Mouse (Mus musculus) c-Kit-positive CD71-positive TER-119-negative erythroid progenitor cells, embryonic 14.5 days (primary cell): ENCODE results near the gene Tfap4.

Source experiments
- DNase-seq: peaks from one replicate; pipeline ENCODE4 v3.0.0-alpha.2; 2013; ENCODE audit warnings: low read depth

The Tfap4 gene

GRCm38 (mm10) chr16:4520673-4521072, 39.0 kb downstream of the Tfap4 start:
- no peak for DNase-seq

GRCm38 (mm10) chr16:4519825-4520224, 39.8 kb downstream of the Tfap4 start:
- no peak for DNase-seq

DNA sequence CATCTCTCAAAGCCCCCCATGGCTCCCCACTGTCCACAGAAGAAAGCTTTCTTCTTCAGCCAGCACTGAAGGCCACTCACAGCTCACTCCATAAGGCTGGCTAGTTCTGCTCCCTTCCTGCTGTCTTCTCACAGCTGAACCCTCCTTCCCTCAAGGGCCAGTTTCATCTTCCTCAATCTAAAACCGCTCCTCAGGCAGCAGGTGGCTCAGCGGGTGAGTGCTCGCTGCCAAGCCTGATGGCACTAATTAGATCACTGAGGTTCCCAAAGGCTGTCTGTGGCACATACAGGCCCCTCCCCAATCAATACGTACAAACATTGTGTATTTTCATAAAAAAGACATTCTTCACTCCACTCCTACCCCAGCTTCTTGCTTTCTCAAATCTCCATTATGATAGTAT, 40.5 kb downstream of the Tfap4 start:
- DNase-seq: no peak

DNA sequence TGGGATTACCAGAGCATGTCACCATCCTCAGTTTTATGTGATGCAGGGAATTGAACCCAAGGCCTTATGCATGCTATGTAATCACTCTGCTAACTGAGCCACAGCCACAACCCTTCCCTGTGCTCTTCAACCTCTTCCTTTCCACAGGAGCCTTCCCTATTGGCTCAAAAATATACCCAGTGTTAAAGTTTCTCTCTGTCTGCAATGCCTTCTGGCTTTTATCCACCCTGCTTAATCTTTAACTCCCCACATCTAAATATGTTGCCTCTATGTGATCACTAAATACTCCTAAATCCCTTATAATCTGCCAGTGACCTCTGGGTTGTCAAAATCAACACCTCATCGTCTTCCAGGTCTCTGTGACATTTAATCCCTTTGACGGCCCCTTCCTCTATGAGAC, 41.7 kb downstream of the Tfap4 start:
- DNase-seq: no peak

GRCm38 (mm10) chr16:4514383-4514782, 45.3 kb downstream of the Tfap4 start:
- no peak for DNase-seq

- DNase-seq: no peak
Observed at GRCm38 (mm10) chr16:4512661-4513438, 46.8 kb downstream of the Tfap4 start.

- no peak for DNase-seq
Observed at GRCm38 (mm10) chr16:4511371-4511770, 48.3 kb downstream of the Tfap4 start.

GRCm38 (mm10) chr16:4506181-4506580, 53.5 kb downstream of the Tfap4 start:
- no peak for DNase-seq

- DNase-seq: no peak
Observed at GRCm38 (mm10) chr16:4503495-4503894, 56.2 kb downstream of the Tfap4 start.

DNA sequence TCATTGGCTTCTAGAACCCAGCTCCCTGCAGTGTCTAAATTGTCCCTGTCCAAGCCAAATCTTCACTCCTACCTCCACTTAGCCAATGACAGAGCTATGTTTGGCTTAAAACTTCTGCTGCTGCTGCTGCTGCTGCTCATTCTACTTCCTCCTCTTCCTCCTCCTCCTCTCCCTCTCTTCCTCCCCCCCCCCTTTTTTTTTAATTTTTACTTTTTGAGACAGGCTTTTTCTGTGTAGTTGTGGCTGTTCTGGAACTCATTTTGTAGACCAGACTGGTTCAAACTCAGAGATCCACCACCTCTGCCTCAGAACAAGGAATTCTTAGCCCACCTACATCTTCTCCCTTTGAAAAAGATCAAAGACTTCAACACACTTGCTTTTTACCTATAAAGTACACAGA, 57.1 kb downstream of the Tfap4 start:
- no peak for DNase-seq

DNA sequence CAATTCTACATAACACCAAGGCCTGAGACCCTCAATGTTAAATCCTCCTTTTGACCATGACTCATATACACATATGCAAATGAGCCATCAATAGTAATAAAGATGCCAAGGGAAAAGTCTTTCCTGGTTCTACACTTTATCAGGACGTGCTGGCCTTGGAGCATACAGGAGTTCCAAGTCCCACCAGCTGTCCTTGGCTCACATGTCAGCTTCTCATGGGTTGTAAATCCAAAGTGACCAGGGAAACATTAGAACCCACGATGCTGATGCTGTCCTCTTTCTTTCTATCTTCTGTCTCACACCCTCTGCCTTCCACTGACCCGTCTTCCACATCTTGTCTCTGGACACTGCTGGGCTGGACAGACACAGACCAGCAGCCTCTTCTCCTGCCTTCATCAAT, 58.0 kb downstream of the Tfap4 start:
- DNase-seq: no peak

- no peak for DNase-seq
Observed at GRCm38 (mm10) chr16:4500598-4501385, 58.9 kb downstream of the Tfap4 start.

- DNase-seq: no peak
Observed at GRCm38 (mm10) chr16:4497762-4498607, 61.7 kb downstream of the Tfap4 start.

DNA sequence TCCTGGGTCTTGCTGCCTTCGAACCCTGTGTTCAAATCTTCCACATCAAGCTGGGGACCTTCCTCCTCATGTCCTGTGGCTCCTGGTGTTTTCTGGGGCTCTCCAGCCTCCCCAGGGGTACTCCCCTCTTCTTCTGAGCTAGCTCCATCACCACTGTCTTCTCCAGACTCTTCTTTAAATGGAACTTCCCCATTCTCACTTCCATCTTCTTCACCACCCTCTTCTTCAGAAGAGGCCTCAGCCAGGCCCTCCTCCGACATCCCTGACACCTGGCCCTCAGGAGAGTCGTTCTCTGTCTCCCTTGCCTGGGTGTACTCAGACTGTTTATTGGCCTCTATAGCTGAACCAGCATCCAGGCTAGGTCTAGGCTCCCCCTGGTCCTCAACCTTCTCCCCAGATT, 63.2 kb downstream of the Tfap4 start:
- DNase-seq: no peak

GRCm38 (mm10) chr16:4495861-4496260, 63.8 kb downstream of the Tfap4 start:
- DNase-seq: no peak
